Mouse (Mus musculus): ENCODE data around the gene Smug1. TPM values are rescaled to one million over a fixed set of nuclear protein-coding genes. Genes with fewer than 3 reads are reported as not detected.

The Smug1 gene
- 13.3 TPM for polyA plus RNA-seq (2014; fragmentation: Illumina TruSeq; extraction: RNeasy Lipid Tissue Mini Kit (QIAGEN cat#74804); ENCODE audit: low read depth, low replicate concordance)

GRCm38 (mm10) chr15:103167042-103167615, at the start of gene Smug1:
Smug1 (minus strand) TSS chr15:103167092.

Other genes with a start within 250 kb of the Smug1 start
- gene Hoxc13, start 246.0 kb downstream of the Smug1 start, polyA plus RNA-seq (2014; fragmentation: Illumina TruSeq; extraction: RNeasy Lipid Tissue Mini Kit (QIAGEN cat#74804); ENCODE audit: low read depth, low replicate concordance): not detected
- not detected for gene Hoxc12, start 230.3 kb downstream of the Smug1 start, polyA plus RNA-seq (2014; fragmentation: Illumina TruSeq; extraction: RNeasy Lipid Tissue Mini Kit (QIAGEN cat#74804); ENCODE audit: low read depth, low replicate concordance)
- not detected for gene Hoxc11, start 212.7 kb downstream of the Smug1 start, polyA plus RNA-seq (2014; fragmentation: Illumina TruSeq; extraction: RNeasy Lipid Tissue Mini Kit (QIAGEN cat#74804); ENCODE audit: low read depth, low replicate concordance)
- 0.57 TPM for gene Hoxc10, start 200.3 kb downstream of the Smug1 start, polyA plus RNA-seq (2014; fragmentation: Illumina TruSeq; extraction: RNeasy Lipid Tissue Mini Kit (QIAGEN cat#74804); ENCODE audit: low read depth, low replicate concordance)
- 5.4 TPM for gene Hoxc5, start 199.6 kb downstream of the Smug1 start, polyA plus RNA-seq (2014; fragmentation: Illumina TruSeq; extraction: RNeasy Lipid Tissue Mini Kit (QIAGEN cat#74804); ENCODE audit: low read depth, low replicate concordance)
- 2.5 TPM for gene Hoxc9, start 190.7 kb downstream of the Smug1 start, polyA plus RNA-seq (2014; fragmentation: Illumina TruSeq; extraction: RNeasy Lipid Tissue Mini Kit (QIAGEN cat#74804); ENCODE audit: low read depth, low replicate concordance)
- gene Hoxc8, start 176.5 kb downstream of the Smug1 start, polyA plus RNA-seq (2014; fragmentation: Illumina TruSeq; extraction: RNeasy Lipid Tissue Mini Kit (QIAGEN cat#74804); ENCODE audit: low read depth, low replicate concordance): 50.3 TPM
- gene Hoxc6, start 168.8 kb downstream of the Smug1 start, polyA plus RNA-seq (2014; fragmentation: Illumina TruSeq; extraction: RNeasy Lipid Tissue Mini Kit (QIAGEN cat#74804); ENCODE audit: low read depth, low replicate concordance): 24.0 TPM
- 11.1 TPM for gene Hoxc4, start 148.2 kb downstream of the Smug1 start, polyA plus RNA-seq (2014; fragmentation: Illumina TruSeq; extraction: RNeasy Lipid Tissue Mini Kit (QIAGEN cat#74804); ENCODE audit: low read depth, low replicate concordance)
- gene Cbx5, start 72.7 kb upstream of the Smug1 start, polyA plus RNA-seq (2014; fragmentation: Illumina TruSeq; extraction: RNeasy Lipid Tissue Mini Kit (QIAGEN cat#74804); ENCODE audit: low read depth, low replicate concordance): 53.6 TPM
- 282 TPM for gene Hnrnpa1, start 73.3 kb upstream of the Smug1 start, polyA plus RNA-seq (2014; fragmentation: Illumina TruSeq; extraction: RNeasy Lipid Tissue Mini Kit (QIAGEN cat#74804); ENCODE audit: low read depth, low replicate concordance)
- 0.68 TPM for gene Nfe2, start 91.3 kb upstream of the Smug1 start, polyA plus RNA-seq (2014; fragmentation: Illumina TruSeq; extraction: RNeasy Lipid Tissue Mini Kit (QIAGEN cat#74804); ENCODE audit: low read depth, low replicate concordance)
- gene Copz1, start 105.6 kb upstream of the Smug1 start, polyA plus RNA-seq (2014; fragmentation: Illumina TruSeq; extraction: RNeasy Lipid Tissue Mini Kit (QIAGEN cat#74804); ENCODE audit: low read depth, low replicate concordance): 134 TPM
- 0.63 TPM for gene Gpr84, start 143.5 kb upstream of the Smug1 start, polyA plus RNA-seq (2014; fragmentation: Illumina TruSeq; extraction: RNeasy Lipid Tissue Mini Kit (QIAGEN cat#74804); ENCODE audit: low read depth, low replicate concordance)
- gene Zfp385a, start 173.0 kb upstream of the Smug1 start, polyA plus RNA-seq (2014; fragmentation: Illumina TruSeq; extraction: RNeasy Lipid Tissue Mini Kit (QIAGEN cat#74804); ENCODE audit: low read depth, low replicate concordance): 27.2 TPM
- 14.1 TPM for gene Itga5, start 199.7 kb upstream of the Smug1 start, polyA plus RNA-seq (2014; fragmentation: Illumina TruSeq; extraction: RNeasy Lipid Tissue Mini Kit (QIAGEN cat#74804); ENCODE audit: low read depth, low replicate concordance)